Mouse (Mus musculus) cerebellum, adult 8-10 months (tissue): ENCODE results near the gene Rap2a.

Experiments
- DNase-seq: peaks from one replicate; pipeline ENCODE4 v3.0.0; 2022

The Rap2a gene

DNA sequence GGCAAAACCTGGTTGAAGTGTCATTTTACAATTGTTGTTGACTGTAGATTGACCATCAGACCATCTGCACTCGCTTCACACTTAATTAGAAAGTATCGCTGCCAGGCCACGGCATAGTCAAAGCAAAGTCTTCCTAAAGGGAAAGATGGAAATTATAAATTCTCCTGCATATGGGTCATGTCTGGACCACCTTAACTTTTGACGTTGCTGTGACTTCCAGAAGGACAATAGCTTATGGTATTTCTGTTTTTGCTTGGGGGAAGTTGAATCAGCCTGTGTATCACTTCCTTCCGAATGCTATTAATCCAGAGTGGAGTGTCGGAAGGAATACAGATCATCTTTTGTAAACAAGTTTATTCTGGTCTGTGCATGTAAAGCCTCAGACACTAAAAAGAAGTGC is 65.6 kb downstream of the Rap2a start:
- no peak for DNase-seq

DNA sequence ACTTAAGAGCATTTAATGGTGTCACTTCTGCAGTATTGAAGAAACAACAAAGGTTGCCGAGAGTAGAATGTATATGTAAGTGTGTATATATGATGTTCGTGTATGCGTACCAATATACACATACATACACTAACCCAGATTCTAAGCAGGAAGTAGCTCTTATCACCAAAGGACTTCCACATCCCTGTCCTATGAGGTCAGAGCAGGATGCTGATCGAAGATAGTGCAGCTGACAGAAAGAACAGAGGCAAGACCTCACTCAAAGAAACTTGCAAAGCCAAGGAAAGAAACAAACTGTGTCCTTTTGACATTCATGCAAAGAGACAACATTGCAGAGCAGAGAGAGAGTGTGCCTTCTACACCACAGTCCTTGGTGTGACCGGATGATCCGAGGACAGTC is 66.3 kb downstream of the Rap2a start:
- no peak for DNase-seq

DNA sequence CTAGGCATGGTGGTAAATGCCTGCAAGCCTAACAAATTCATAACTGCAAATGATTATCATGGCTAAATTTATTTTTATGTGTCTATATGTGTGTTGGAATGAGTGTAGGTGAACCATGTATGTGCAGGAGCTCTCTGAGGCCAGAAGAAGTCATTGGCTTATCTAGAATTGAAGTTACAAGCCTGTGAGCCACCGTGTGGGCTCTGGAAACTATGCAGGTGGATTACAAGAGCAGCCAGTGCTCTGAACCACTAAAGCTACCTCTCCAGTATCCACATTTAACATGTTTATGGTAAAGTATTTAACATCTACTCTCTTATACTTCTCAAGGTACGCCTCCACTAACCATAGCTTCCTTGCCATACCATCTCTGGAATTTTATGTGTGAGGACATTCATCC is 66.7 kb downstream of the Rap2a start:
- no peak for DNase-seq
